Mouse (Mus musculus) CH12.LX (cell line): ENCODE measurements around the gene Ift74. TPM values are rescaled to one million over a fixed set of nuclear protein-coding genes. Genes with fewer than 3 reads are reported as not detected.

Experiments
- DNase-seq: peaks from one replicate; pipeline ENCODE4 v3.0.0-alpha.2; 2013; ENCODE audit errors: extremely low read depth
- H3K27ac ChIP-seq: 2 replicates; pipeline ENCODE4 v1.5.1; 2012; ENCODE audit warnings: low read depth, mild to moderate bottlenecking, control low read depth, moderate library complexity; ENCODE audit not compliant: insufficient read depth
- H3K27me3 ChIP-seq: replicated peaks from 2 replicates; pipeline ENCODE3; 2012; ENCODE audit warnings: inconsistent platforms
- H3K36me3 ChIP-seq, 2 experiments: replicated peaks in 1 of 2; 2 replicates each; pipeline versions ENCODE3 to v1.6.1; 2012; ENCODE audit warnings: inconsistent platforms in 1 of 2, low read length in 1 of 2, mild to moderate bottlenecking in 1 of 2, mixed read lengths in 1 of 2, moderate library complexity in 1 of 2; ENCODE audit not compliant: control insufficient read depth in 1 of 2, insufficient read depth in 1 of 2
- H3K4me1 ChIP-seq, 2 experiments: 2 replicates each; pipeline ENCODE4 v1.6.1; 2012; ENCODE audit warnings: inconsistent platforms in 1 of 2, moderate library complexity in 1 of 2; ENCODE audit not compliant: insufficient read depth in 2 of 2, control insufficient read depth in 1 of 2
- H3K4me2 ChIP-seq: 2 replicates; pipeline ENCODE4 v1.6.1; 2012; ENCODE audit warnings: low read depth, mild to moderate bottlenecking, control low read depth; ENCODE audit not compliant: poor library complexity, insufficient read depth, severe bottlenecking
- H3K4me3 ChIP-seq, 3 experiments: fragments of 150-350 bp in 1 of 3; sonication (generic) in 1 of 3; replicated peaks in 1 of 3; 2 replicates each; pipeline versions ENCODE3 to v1.5.1; 2011 to 2012; ENCODE audit warnings: low read depth in 2 of 3, low read length in 2 of 3, mild to moderate bottlenecking in 2 of 3, moderate library complexity in 2 of 3, control low read depth in 1 of 3, improper control_type of control experiment in 1 of 3, inconsistent platforms in 1 of 3, mixed read lengths in 1 of 3; ENCODE audit not compliant: poor library complexity in 1 of 3
- H3K79me2 ChIP-seq: replicated peaks from 2 replicates; pipeline ENCODE4 v1.6.1; 2012; ENCODE audit warnings: mild to moderate bottlenecking, moderate library complexity; ENCODE audit not compliant: control insufficient read depth, poor library complexity, insufficient read depth, severe bottlenecking; ENCODE audit errors: extremely low read depth
- H3K9ac ChIP-seq: 2 replicates; pipeline ENCODE4 v1.6.1; 2012; ENCODE audit warnings: low read depth, mild to moderate bottlenecking, control low read depth, moderate library complexity; ENCODE audit not compliant: insufficient read depth
- H3K9me3 ChIP-seq: replicated peaks from 2 replicates; pipeline ENCODE3; 2012; ENCODE audit warnings: low read length, inconsistent platforms, mixed read lengths
- BHLHE40 ChIP-seq: IDR thresholded peaks from 2 replicates; pipeline ENCODE4 v1.6.1; 2011; ENCODE audit warnings: mild to moderate bottlenecking, low read depth, low read length, improper control_type of control experiment
- CTCF ChIP-seq, 2 experiments: IDR thresholded peaks in 1 of 2; conservative IDR thresholded peaks in 1 of 2; 2 replicates each; pipeline ENCODE4 v1.5.1; 2011 to 2012; ENCODE audit warnings: low read depth in 2 of 2, low read length in 2 of 2, improper control_type of control experiment in 1 of 2, inconsistent platforms in 1 of 2, mild to moderate bottlenecking in 1 of 2, moderate library complexity in 1 of 2
- EP300 ChIP-seq: IDR thresholded peaks from 2 replicates; pipeline ENCODE4 v1.6.1; 2011; ENCODE audit warnings: low read length, improper control_type of control experiment
- ETS1 ChIP-seq: conservative IDR thresholded peaks from 2 replicates; pipeline ENCODE4 v1.6.1; 2012; ENCODE audit warnings: low read depth, mild to moderate bottlenecking, inconsistent platforms, low read length, improper control_type of control experiment, moderate library complexity
- GABPA ChIP-seq: IDR thresholded peaks from 2 replicates; pipeline ENCODE4 v1.6.1; 2012; ENCODE audit warnings: low read depth, low read length, improper control_type of control experiment, inconsistent platforms; ENCODE audit not compliant: insufficient replicate concordance
- JUND ChIP-seq: conservative IDR thresholded peaks from 2 replicates; pipeline ENCODE4 v1.6.1; 2011; ENCODE audit warnings: low read depth, low read length, improper control_type of control experiment
- MEF2A ChIP-seq: IDR thresholded peaks from 2 replicates; pipeline ENCODE4 v1.6.1; 2014; ENCODE audit warnings: low read depth, mild to moderate bottlenecking, inconsistent platforms, low read length, improper control_type of control experiment, borderline replicate concordance
- MYC ChIP-seq: IDR thresholded peaks from 2 replicates; pipeline ENCODE4 v1.6.1; 2011; ENCODE audit warnings: low read depth, mild to moderate bottlenecking, improper control_type of control experiment, low read length
- RAD21 ChIP-seq: IDR thresholded peaks from 2 replicates; pipeline ENCODE4 v1.6.1; 2011; ENCODE audit warnings: low read depth, mild to moderate bottlenecking, low read length, improper control_type of control experiment, moderate library complexity
- RCOR1 ChIP-seq: conservative IDR thresholded peaks from 2 replicates; pipeline ENCODE4 v1.6.1; 2012; ENCODE audit warnings: low read depth, mild to moderate bottlenecking, inconsistent platforms, low read length, improper control_type of control experiment
- TCF12 ChIP-seq: IDR thresholded peaks from 2 replicates; pipeline ENCODE4 v1.6.1; 2014; ENCODE audit warnings: low read depth, mild to moderate bottlenecking, inconsistent platforms, low read length, improper control_type of control experiment
- UBTF ChIP-seq: IDR thresholded peaks from 2 replicates; pipeline ENCODE4 v1.6.1; 2012; ENCODE audit warnings: low read depth, mild to moderate bottlenecking, inconsistent platforms, low read length, improper control_type of control experiment, moderate library complexity
- USF1 ChIP-seq: IDR thresholded peaks from 2 replicates; pipeline ENCODE4 v1.6.1; 2014; ENCODE audit warnings: low read depth, mild to moderate bottlenecking, inconsistent platforms, low read length, improper control_type of control experiment
- ZKSCAN1 ChIP-seq: IDR thresholded peaks from 2 replicates; pipeline ENCODE4 v1.6.1; 2012; ENCODE audit warnings: low read depth, inconsistent platforms, low read length, improper control_type of control experiment, borderline replicate concordance
- ZMIZ1 ChIP-seq: IDR thresholded peaks from 2 replicates; pipeline ENCODE4 v1.6.1; 2012; ENCODE audit warnings: low read depth, mild to moderate bottlenecking, inconsistent platforms, low read length, improper control_type of control experiment
- ZNF384 ChIP-seq: IDR thresholded peaks from 2 replicates; pipeline ENCODE4 v1.6.1; 2012; ENCODE audit warnings: low read depth, low read length, improper control_type of control experiment, inconsistent platforms
- dilution Hi-C: fragments of 300-500 bp; cut with MboI; formaldehyde crosslinking; loops from 2 replicates; pipeline ENCODE4 v1.14.3; 2020; ENCODE audit warnings: low sequenced_read_pairs; ENCODE audit not compliant: extremely low pct_unique_long_range_greater_than_20kb, extremely low pct_ligation_motif_present
- in situ Hi-C: fragments of 300-500 bp; cut with MboI; formaldehyde crosslinking; loops from 3 replicates; pipeline ENCODE4 v1.14.3; 2019; ENCODE audit warnings: low sequenced_read_pairs, low pct_ligation_motif_present, low pct_unique_long_range_greater_than_20kb, mixed read lengths
- polyA plus RNA-seq: library from polyadenylated mRNA; unstranded; fragments of >175 nt; gene quantifications from 2 replicates; pipeline ENCODE4 v1.2.1, GENCODE M21; 2012; ENCODE audit warnings: low read depth; ENCODE audit not compliant: insufficient read length
- total RNA-seq, 2 experiments: library from RNA; depleted of rRNA; stranded (reverse); fragments of 300-350 nt in 1 of 2; fragments of >200 nt in 1 of 2; gene quantifications; 2 replicates each; pipeline ENCODE4 v1.2.3; 2012 to 2014

The Ift74 gene
- total and polyA plus RNA-seq, 3 experiments, result 5.9 to 15.0 (median 12.5) TPM

- TF ChIP-seq MEF2A, result no peak
- TF ChIP-seq CTCF (conservative IDR thresholded peaks at IDR 0.05 in 1 of 2, IDR thresholded peaks at IDR 0.05 in 1 of 2; ENCODE audit: low read depth in 2 of 2, low read length in 2 of 2), result no peak
- no peak for TF ChIP-seq UBTF
- no peak for TF ChIP-seq RCOR1
- Histone ChIP-seq H3K27me3 (no peaks in the 10 kb centered on the region), H3K79me2 (peaks cover 26% of the 10 kb centered on the region), H3K36me3 (peaks cover 0 to 3% of the 10 kb centered on the region in 2 experiments), H3K4me2 (peak overlapping the region; percentile 85; the same call in 1 of the 2 replicates), H3K27ac (no peak overlapping the region), H3K9me3 (no peaks in the 10 kb centered on the region), H3K4me1 (peaks cover 3 to 26% of the 10 kb centered on the region in 2 experiments; a peak in 3 of 4 replicates), H3K4me3 (peak overlapping the region in 1 of 3 experiments; percentile 96), H3K9ac (peak overlapping the region; percentile 77; the same call in 1 of the 2 replicates)
- dilution Hi-C loops, result no loop called here
- no peak for DNase-seq
- in situ Hi-C loops, result no loop called here
Measured at GRCm38 (mm10) chr4:94604452-94605019, 9.8 kb upstream of the Ift74 start.

- Histone ChIP-seq H3K36me3 (peaks cover 0 to 3% of the 10 kb centered on the region in 2 experiments), H3K27me3 (no peaks in the 10 kb centered on the region), H3K4me3 (no peak overlapping the region), H3K4me2 (no peak overlapping the region), H3K27ac (no peak overlapping the region), H3K79me2 (peaks cover 23% of the 10 kb centered on the region), H3K9ac (no peak overlapping the region), H3K9me3 (no peaks in the 10 kb centered on the region), H3K4me1 (peaks cover 3 to 23% of the 10 kb centered on the region in 2 experiments; a peak in 3 of 4 replicates)
- dilution Hi-C loops (no loop called here), in situ Hi-C loops (no loop called here)
- no peak for TF ChIP-seq ETS1
- DNase-seq, result no peak
Measured at GRCm38 (mm10) chr4:94605591-94605990, 8.7 kb upstream of the Ift74 start.

GRCm38 (mm10) chr4:94610339-94610738 lies 4.0 kb upstream of the Ift74 start:
- peaks cover 0 to under 1% of the 10 kb centered on the region in 2 experiments for H3K36me3 ChIP-seq
- no peak overlapping the region for H3K4me2 ChIP-seq
- dilution Hi-C loops (no loop called here), in situ Hi-C loops (no loop called here)
- H3K9ac ChIP-seq, result no peak overlapping the region
- H3K27me3 ChIP-seq, result no peaks in the 10 kb centered on the region
- peaks cover 0 to 21% of the 10 kb centered on the region in 2 experiments; a peak in 2 of 4 replicates for H3K4me1 ChIP-seq
- no peak for DNase-seq
- no peak overlapping the region for H3K4me3 ChIP-seq
- no peak for TF ChIP-seq GABPA
- no peak for TF ChIP-seq RAD21
- TF ChIP-seq JUND, result no peak
- TF ChIP-seq BHLHE40, result no peak
- no peak for TF ChIP-seq ZNF384
- no peak for TF ChIP-seq TCF12
- no peak for TF ChIP-seq ZMIZ1
- TF ChIP-seq ZKSCAN1, result no peak
- TF ChIP-seq MYC, result no peak
- TF ChIP-seq USF1, result no peak
- no peak for TF ChIP-seq EP300
- no peak overlapping the region for H3K27ac ChIP-seq
- H3K79me2 ChIP-seq, result no peaks in the 10 kb centered on the region
- no peaks in the 10 kb centered on the region for H3K9me3 ChIP-seq
